Mouse (Mus musculus) liver, embryonic 13.5 days (tissue): ENCODE data around the gene Fcrl1. TPM values are rescaled to one million over a fixed set of nuclear protein-coding genes. Genes with fewer than 3 reads are reported as not detected.
"Not testable (repeated sequence)": the region's sequence is repeated elsewhere in the genome, so short reads cannot be mapped to it uniquely, and the experiment has no call there.

Experiments
- ATAC-seq: fragments of 200-750 bp; cut with Nextera tagmentation; 2 replicates; pipeline ENCODE4 v1.8.0; 2017; ENCODE audit warnings: low read depth, mild to moderate bottlenecking, moderate number of reproducible peaks, moderate library complexity
- DNase-seq: peaks from one replicate; pipeline ENCODE4 v3.0.0; 2022
- H3K27ac ChIP-seq: fragments of 300-500 bp; sonication (generic); 2 replicates; pipeline ENCODE4 v1.5.1; 2015; ENCODE audit warnings: moderate library complexity, mild to moderate bottlenecking, inconsistent platforms
- H3K27me3 ChIP-seq: fragments of 300-500 bp; sonication (generic); 2 replicates; pipeline ENCODE4 v1.6.1; 2015; ENCODE audit warnings: mild to moderate bottlenecking, inconsistent platforms
- H3K36me3 ChIP-seq: fragments of 300-500 bp; sonication (generic); 2 replicates; pipeline ENCODE4 v1.6.1; 2015; ENCODE audit warnings: mild to moderate bottlenecking, inconsistent platforms
- H3K4me1 ChIP-seq: fragments of 300-500 bp; sonication (generic); replicated peaks from 2 replicates; pipeline ENCODE4 v1.6.1; 2015; ENCODE audit warnings: inconsistent platforms
- H3K4me2 ChIP-seq: fragments of 300-500 bp; sonication (generic); 2 replicates; pipeline ENCODE4 v1.6.1; 2015; ENCODE audit warnings: inconsistent platforms, mild to moderate bottlenecking, moderate library complexity
- H3K4me3 ChIP-seq: fragments of 300-500 bp; sonication (generic); replicated peaks from 2 replicates; pipeline ENCODE4 v1.5.1; 2015; ENCODE audit warnings: mild to moderate bottlenecking, inconsistent platforms
- H3K9ac ChIP-seq: fragments of 300-500 bp; sonication (generic); 2 replicates; pipeline ENCODE4 v1.6.1; 2015; ENCODE audit warnings: mild to moderate bottlenecking, inconsistent platforms
- H3K9me3 ChIP-seq: fragments of 300-500 bp; sonication (generic); replicated peaks from 2 replicates; pipeline ENCODE4 v1.6.1; 2016; ENCODE audit warnings: inconsistent platforms
- WGBS: fragments of 180-500 bp; shearing (Covaris S2); methylation state at CpG from one replicate; pipeline ENCODE4 v1.1.7; 2015; ENCODE audit not compliant: insufficient replicate concordance; 5-methylcytosine and 5-hydroxymethylcytosine counted together
- polyA plus RNA-seq: library from polyadenylated mRNA; unstranded; fragments of >200 nt; fragmentation: Nextera tagmentation; extraction: Ambion mirVana; gene quantifications from 2 replicates; pipeline ENCODE4 v1.2.1, GENCODE M21; 2015

The Fcrl1 gene
- polyA plus RNA-seq, 1 experiment from 2014 or later, result 1.0 TPM

DNA sequence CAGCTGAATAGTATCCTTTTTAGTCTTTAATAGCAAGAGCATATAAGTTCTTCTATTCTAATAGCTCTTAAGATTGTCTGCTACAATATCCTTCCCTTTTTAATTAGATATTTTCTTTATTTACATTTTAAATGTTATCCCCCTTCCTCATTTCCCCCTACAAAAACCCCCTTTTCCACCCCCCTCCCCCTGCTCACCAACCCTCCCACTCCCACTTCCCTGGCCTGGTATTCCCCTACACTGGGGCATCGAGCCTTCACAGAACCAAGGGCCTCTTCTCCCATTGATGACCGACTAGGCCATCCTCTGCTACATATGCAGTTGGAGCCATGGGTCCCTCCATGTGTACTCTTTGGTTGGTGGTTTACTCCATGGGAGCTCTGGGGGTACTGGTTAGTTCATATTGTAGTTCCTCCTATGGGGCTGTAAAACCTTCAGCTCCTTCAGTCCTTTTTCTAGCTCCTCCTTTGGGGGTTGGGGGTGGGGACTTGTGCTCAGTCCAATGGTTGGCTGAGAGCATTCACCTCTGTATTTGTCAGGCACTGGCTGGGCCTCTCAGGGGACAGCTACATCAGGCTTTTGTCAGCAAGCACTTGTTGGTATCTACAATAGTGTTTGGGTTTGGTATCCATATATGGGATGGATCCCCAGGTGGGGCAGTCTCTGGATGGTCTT is 3.6 kb downstream of the Fcrl1 start:
- not testable (repeated sequence) for H3K27me3 ChIP-seq, ATAC-seq, H3K27ac ChIP-seq, H3K4me3 ChIP-seq, H3K36me3 ChIP-seq, H3K4me1 ChIP-seq, H3K4me2 ChIP-seq, H3K9ac ChIP-seq, DNase-seq, H3K9me3 ChIP-seq
- 67% methylated on average over 2 of the region's 2 CpGs for WGBS

DNA sequence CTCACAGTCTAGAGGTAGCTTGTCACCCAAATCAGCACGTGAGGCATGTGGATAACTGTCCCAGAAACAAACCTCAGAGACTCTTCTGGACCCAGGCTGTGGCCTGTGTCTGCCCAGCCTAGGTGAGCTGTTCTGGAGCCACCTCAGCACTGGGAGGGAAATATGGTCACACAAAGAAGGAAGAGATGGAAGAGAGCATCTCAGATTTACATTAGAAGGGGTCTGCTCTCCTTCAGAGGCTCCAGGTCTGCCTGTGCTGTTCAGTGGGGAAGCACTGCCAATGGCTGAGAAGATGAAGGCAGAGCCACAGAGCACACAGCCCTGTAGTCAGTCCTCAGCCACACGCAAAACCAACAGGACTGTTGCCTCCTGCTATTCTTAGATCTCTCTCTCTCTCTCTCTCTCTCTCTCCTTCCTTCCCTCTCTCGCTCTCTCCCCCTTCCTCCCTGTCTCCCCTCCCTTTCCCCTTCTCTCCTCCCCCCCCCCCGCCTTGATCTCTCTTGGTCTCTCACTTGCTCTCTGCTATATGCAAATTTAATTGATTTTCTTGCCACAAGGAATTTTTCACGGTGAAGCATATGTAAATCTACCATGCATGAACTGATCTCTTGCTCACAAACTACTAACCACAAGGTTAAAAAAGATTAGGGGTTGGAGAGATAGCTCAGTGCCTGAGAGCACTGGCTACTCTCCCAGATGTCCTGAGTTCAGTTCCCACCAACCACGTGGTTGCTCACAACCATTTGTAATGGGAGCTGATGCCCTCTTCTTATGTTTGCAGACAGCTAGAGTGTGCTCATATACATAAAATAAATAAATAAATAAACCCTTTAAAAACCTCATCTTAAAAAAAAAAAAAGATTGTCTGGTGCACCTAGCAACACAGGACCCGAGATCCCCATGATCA is 5.9 kb downstream of the Fcrl1 start:
- no peak overlapping the region for H3K27ac ChIP-seq
- no peaks in the 10 kb centered on the region for H3K27me3 ChIP-seq
- WGBS, result 26% methylated on average over 7 of the region's 7 CpGs
- H3K4me2 ChIP-seq, result no peak overlapping the region
- DNase-seq, result no peak
- H3K36me3 ChIP-seq, result no peaks in the 10 kb centered on the region
- no peak overlapping the region for H3K4me3 ChIP-seq
- H3K9me3 ChIP-seq, result no peaks in the 10 kb centered on the region
- ATAC-seq, result no peak
- H3K9ac ChIP-seq, result no peak overlapping the region
- H3K4me1 ChIP-seq, result no peaks in the 10 kb centered on the region

DNA sequence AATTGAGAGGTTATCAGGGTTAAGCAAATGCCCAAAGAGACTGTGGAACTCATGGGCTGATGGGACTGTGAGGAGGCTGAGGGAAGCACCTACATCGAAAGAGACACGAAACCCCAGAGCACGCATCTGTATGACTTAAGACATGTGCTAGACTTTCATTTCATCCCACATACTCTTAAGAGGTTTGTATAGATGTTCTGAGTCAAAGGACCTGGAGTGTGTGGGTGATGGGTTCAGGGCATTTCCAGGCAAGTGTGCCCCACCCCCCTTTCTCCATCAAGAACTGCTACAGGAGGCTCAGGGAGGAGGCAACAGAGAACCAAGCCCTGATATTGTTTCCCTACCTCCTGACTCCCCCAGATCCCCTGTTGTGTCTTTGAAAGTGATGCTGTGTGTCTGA is 7.1 kb downstream of the Fcrl1 start:
- H3K27ac ChIP-seq, result no peak overlapping the region
- no peak overlapping the region for H3K4me3 ChIP-seq
- no peaks in the 10 kb centered on the region for H3K9me3 ChIP-seq
- no peak for ATAC-seq
- no peaks in the 10 kb centered on the region for H3K4me1 ChIP-seq
- no peaks in the 10 kb centered on the region for H3K27me3 ChIP-seq
- no peaks in the 10 kb centered on the region for H3K36me3 ChIP-seq
- 76% methylated on average over 3 of the region's 3 CpGs for WGBS
- no peak overlapping the region for H3K9ac ChIP-seq
- no peak for DNase-seq
- H3K4me2 ChIP-seq, result no peak overlapping the region

DNA sequence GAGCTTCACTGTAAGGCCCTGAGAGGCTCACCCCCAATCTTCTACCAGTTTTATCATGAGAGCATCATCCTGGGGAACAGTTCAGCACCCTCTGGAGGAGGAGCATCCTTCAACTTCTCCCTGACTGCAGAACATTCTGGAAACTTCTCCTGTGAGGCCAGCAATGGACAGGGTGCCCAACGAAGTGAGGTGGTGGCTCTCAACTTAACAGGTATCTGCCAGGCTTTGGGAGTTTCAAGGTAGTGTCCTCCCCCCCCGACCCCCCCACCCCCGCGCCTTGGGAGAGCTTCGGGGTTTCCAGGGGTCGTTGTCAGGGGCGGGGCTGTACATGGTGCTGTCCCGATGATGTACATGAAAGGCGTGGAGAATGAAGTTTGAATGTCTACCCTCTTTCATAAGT is 8.9 kb downstream of the Fcrl1 start:
- H3K4me3 ChIP-seq, result no peak overlapping the region
- H3K4me2 ChIP-seq, result no peak overlapping the region
- DNase-seq (no peak), ATAC-seq (no peak)
- no peak overlapping the region for H3K27ac ChIP-seq
- WGBS, result 67% methylated on average over 9 of the region's 9 CpGs
- no peaks in the 10 kb centered on the region for H3K9me3 ChIP-seq
- no peak overlapping the region for H3K9ac ChIP-seq
- H3K27me3 ChIP-seq, result no peaks in the 10 kb centered on the region
- no peaks in the 10 kb centered on the region for H3K36me3 ChIP-seq
- no peaks in the 10 kb centered on the region for H3K4me1 ChIP-seq

DNA sequence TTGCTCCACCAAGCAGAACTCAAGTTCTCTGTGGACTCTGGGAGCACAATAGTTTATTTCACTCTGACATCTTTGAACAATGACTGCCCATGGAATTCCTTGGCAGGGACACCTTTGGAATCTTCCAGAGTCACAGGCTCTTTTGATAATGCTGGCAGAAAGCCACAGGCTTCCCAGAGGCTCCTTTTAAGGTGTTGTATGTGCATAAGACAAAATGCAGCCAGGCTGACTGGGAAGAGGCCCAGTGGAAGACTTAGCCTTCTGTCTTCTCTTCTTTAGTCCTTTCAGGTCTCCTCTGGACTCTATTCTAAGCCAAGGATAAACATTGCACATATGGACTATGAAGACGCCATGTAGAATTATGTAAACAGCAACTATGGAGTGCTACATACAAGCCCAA is 14.7 kb downstream of the Fcrl1 start:
- Histone ChIP-seq H3K27ac (no peak overlapping the region), H3K4me1 (no peaks in the 10 kb centered on the region), H3K9me3 (no peaks in the 10 kb centered on the region), H3K27me3 (no peaks in the 10 kb centered on the region), H3K36me3 (no peaks in the 10 kb centered on the region), H3K4me3 (no peak overlapping the region), H3K4me2 (no peak overlapping the region), H3K9ac (no peak overlapping the region)
- WGBS, result 67% methylated on average over 1 of the region's 1 CpGs
- ATAC-seq (no peak), DNase-seq (no peak)

DNA sequence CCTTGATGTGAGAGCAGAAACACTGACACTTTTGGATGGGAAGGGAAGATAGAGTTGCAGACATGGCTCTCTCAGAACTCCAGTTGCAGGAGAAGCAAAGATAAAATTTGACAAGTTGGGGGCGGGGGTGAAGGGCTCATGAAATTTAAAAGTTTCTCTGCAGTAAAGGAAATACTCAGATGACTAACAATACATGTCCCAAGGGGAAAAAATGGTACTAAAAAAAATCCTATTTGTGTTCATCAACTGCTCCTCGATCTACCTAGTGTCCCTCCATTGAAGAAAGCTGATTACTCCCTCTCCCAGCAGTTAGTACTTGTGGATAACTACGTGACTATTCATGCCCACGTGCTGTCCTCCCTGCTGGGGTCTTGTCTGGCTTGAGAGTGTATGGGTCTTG is 22.6 kb downstream of the Fcrl1 start:
- H3K9ac ChIP-seq, result no peak overlapping the region
- DNase-seq (no peak), ATAC-seq (no peak)
- no peak overlapping the region for H3K4me2 ChIP-seq
- no peaks in the 10 kb centered on the region for H3K36me3 ChIP-seq
- H3K4me1 ChIP-seq, result no peaks in the 10 kb centered on the region
- H3K27me3 ChIP-seq, result no peaks in the 10 kb centered on the region
- H3K4me3 ChIP-seq, result no peak overlapping the region
- no peak overlapping the region for H3K27ac ChIP-seq
- no peaks in the 10 kb centered on the region for H3K9me3 ChIP-seq
- WGBS, result 45% methylated on average over 4 of the region's 4 CpGs

DNA sequence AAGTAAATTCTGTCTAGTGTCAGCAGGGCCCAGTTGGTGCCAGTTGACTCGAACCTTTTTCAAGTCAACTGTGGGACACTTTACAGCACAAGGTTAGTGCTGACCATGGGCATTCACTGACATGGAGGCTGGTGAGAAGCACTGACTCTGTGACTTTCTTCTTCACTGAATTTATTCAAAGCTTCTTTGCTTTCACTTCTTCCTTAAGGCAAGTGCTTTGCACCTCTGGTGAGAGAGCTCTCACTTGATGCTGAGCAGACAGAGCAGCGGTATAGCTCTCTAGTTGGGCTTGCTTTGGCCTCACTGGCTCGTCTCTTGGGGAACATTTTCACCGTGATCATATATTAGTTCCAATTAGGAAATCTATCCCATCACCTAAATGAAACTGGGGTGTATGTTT is 23.7 kb downstream of the Fcrl1 start:
- Histone ChIP-seq H3K36me3 (no peaks in the 10 kb centered on the region), H3K27ac (no peak overlapping the region), H3K4me3 (no peak overlapping the region), H3K9me3 (no peaks in the 10 kb centered on the region), H3K4me1 (no peaks in the 10 kb centered on the region), H3K4me2 (no peak overlapping the region), H3K27me3 (no peaks in the 10 kb centered on the region), H3K9ac (no peak overlapping the region)
- no peak for ATAC-seq
- 63% methylated on average over 4 of the region's 4 CpGs for WGBS
- no peak for DNase-seq

DNA sequence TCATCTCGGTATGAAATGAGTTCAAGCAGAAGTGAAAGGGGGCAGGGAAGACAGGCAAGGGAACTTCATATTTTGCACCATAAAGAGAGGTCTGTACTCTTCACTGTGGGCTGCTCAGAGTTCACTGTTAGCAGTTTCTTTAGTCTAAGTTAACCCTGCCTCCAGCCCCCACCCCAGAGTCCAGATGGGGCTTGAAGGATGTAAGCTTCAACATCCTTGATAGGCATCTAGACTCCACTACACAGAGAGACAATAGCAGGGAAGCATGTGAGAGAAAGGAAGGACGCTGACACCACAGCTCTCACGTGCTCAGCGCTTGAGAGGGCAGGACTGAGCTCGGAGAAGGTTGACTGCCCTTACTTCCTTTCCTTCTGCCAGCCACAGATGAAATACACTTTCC is 25.1 kb downstream of the Fcrl1 start:
- WGBS, result 19% methylated on average over 5 of the region's 5 CpGs
- no peaks in the 10 kb centered on the region for H3K36me3 ChIP-seq
- no peak overlapping the region for H3K27ac ChIP-seq
- ATAC-seq, result no peak
- no peaks in the 10 kb centered on the region for H3K27me3 ChIP-seq
- H3K9ac ChIP-seq, result no peak overlapping the region
- no peaks in the 10 kb centered on the region for H3K9me3 ChIP-seq
- no peaks in the 10 kb centered on the region for H3K4me1 ChIP-seq
- H3K4me2 ChIP-seq, result no peak overlapping the region
- no peak overlapping the region for H3K4me3 ChIP-seq
- no peak for DNase-seq

DNA sequence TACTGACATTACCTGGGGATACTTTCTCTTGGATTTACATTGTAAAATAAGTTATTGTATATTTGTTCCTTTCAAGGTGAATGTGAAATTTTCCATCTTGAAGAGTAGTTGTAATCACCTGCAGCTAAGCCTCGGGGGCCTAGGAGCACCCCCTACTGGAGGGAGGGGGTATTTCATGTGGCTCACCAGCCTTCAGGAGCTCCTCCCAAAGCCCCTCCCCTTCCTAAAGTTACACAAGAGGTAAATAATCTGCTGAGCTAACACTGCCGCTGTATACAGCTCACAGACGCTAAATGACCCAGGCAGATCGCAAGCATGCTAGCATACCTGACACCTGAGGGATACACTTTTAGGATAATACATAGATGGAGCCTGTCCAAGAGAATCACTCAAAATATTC is 32.0 kb downstream of the Fcrl1 start:
- Histone ChIP-seq H3K4me3 (no peak overlapping the region), H3K9ac (no peak overlapping the region), H3K4me2 (no peak overlapping the region), H3K36me3 (no peaks in the 10 kb centered on the region), H3K4me1 (no peaks in the 10 kb centered on the region), H3K27me3 (no peaks in the 10 kb centered on the region), H3K27ac (no peak overlapping the region), H3K9me3 (no peaks in the 10 kb centered on the region)
- WGBS, result 16% methylated on average over 4 of the region's 4 CpGs
- ATAC-seq (no peak), DNase-seq (no peak)

DNA sequence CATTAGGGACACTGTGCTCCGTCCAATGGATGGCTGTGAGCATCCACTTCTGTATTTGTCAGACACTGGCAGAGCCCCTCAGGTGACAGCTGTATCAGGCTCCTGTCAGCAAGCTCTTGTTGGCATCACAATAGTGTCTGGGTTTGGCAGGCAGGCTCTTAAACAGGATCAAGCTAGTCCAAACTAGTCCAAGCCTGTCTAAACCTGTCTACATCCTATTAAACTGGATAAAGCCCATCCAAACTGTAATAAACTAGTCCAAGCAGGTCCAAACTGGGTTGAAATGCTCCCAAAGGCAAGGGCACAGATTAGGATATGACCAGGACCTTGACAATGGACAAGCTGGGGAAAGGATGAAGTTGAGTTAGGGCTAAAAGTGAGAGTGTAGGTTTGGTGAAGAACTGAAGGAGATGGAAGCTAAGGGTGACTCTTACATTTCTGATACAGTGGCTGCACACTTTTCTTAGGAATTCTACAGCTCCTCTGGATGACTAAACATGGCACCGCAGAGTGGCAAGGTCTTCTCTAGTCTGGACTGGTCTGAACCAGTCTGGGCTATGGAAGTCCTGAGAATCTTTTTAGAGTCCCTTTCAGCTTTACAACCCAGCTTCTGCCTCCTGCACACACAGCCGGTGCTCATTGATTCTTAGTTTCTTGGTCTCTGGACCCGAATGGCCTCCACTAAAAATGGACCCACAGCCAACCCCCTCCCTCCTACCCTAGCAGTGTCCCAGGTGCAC is 33.2 kb downstream of the Fcrl1 start:
- no peaks in the 10 kb centered on the region for H3K9me3 ChIP-seq
- WGBS, result 78% methylated on average over 4 of the region's 4 CpGs
- no peak overlapping the region for H3K4me2 ChIP-seq
- no peaks in the 10 kb centered on the region for H3K27me3 ChIP-seq
- ATAC-seq (no peak), DNase-seq (no peak)
- H3K36me3 ChIP-seq, result no peaks in the 10 kb centered on the region
- H3K9ac ChIP-seq, result no peak overlapping the region
- no peak overlapping the region for H3K27ac ChIP-seq
- no peak overlapping the region for H3K4me3 ChIP-seq
- no peaks in the 10 kb centered on the region for H3K4me1 ChIP-seq

DNA sequence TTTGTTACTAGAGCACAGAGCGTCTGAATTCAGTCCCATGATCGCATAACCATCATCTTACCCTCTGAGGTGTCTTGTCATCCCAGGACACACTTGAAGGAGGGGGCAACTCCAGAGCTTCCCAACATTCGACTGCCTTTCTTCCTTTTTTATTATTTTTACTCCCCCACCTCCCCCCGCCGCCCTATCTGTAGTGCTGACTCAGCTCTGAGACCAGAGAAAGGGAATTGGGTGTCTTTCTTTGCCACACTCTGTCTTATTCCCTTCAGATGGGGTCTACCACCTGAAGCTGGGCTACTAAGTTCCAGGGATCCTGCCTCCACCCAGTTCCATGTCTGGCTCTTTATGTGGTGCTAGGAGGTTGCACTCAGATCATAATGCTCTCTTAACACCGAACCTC is 34.4 kb downstream of the Fcrl1 start:
- 65% methylated on average over 6 of the region's 6 CpGs for WGBS
- ATAC-seq (no peak), DNase-seq (no peak)

More for the DNA sequence above, 34.4 kb downstream of the Fcrl1 start:
- Histone ChIP-seq H3K4me3 (no peak overlapping the region), H3K9ac (no peak overlapping the region), H3K36me3 (no peaks in the 10 kb centered on the region), H3K27ac (no peak overlapping the region), H3K4me2 (no peak overlapping the region), H3K9me3 (no peaks in the 10 kb centered on the region), H3K27me3 (no peaks in the 10 kb centered on the region), H3K4me1 (no peaks in the 10 kb centered on the region)
